Mouse (Mus musculus) forelimb bud, embryonic 11.5 days (tissue): ENCODE data around the gene Snd1.

ENCODE experiments used
- DNase-seq: peaks from one replicate; pipeline ENCODE4 v3.0.0-alpha.2; 2012; ENCODE audit warnings: low read depth, low spot score

Gene Snd1

GRCm38 (mm10) chr6:28974498-28974897 is 499.6 kb downstream of the Snd1 start:
- DNase-seq = no peak

DNA sequence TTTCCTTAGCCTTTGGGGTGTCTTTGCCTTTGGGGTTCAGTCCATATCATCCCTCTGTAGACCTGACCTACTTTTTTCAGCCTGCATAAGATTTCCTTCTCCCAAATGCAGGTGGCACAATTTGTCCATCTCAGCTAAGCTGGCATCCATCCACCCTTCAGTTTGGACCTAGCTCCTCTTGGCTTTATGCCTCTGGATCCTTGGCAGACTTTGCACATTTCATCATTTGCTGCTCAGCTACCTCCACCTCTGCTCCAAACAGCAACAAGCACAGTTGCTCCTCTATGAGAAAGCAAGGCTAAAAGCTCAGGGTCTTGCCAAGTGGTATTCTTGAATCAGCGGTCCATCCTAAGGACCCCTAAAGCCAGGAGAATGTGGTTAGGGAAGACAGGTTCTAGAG is 500.2 kb downstream of the Snd1 start:
- DNase-seq = no peak

DNA sequence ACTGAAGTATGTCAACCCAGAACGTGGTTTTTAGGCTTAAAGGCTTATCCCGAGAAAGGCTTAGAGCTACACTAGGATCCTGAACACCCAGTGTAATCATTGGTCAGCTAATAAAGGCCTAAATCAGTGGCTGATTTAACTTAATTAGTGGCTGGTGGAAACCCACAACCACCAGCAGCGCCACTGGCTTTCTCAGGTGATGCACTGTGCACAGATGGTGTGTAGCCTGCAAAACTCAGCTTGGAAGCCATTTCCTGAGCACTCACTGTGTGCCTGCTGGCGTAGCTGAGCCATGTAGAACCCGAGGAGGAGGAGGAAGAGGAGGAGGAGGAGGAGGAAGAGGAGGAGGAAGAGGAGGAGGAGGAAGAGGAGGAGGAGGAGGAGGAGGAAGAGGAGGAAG is 503.1 kb downstream of the Snd1 start:
- no peak for DNase-seq

DNA sequence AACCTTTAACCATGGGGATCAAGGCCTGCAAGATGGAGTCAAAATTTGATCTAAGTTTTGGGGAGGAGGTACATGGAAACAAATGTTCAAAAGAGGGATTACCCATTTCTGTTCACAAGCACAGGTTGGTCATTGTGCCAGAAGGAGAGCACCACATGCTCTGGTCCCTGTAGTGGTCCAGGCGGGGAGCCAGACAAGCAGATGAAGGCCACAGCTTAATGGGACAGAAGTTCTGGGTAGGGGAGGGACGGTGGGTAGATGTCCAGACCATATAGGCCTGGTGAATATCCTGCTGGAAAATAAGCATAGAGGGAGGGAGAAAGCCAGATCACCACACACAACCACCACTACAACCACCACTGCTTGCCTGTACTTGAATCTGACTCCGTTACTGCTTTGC is 503.9 kb downstream of the Snd1 start:
- DNase-seq = no peak

GRCm38 (mm10) chr6:28979586-28979985 is 504.6 kb downstream of the Snd1 start:
- DNase-seq = no peak

- DNase-seq = no peak
Observed at GRCm38 (mm10) chr6:28980219-28980618, 505.3 kb downstream of the Snd1 start.

- peak; percentile 59 for DNase-seq
Observed at GRCm38 (mm10) chr6:28980750-28981584, 506.0 kb downstream of the Snd1 start.

GRCm38 (mm10) chr6:28981585-28981948 is 506.6 kb downstream of the Snd1 start:
- no peak for DNase-seq

DNA sequence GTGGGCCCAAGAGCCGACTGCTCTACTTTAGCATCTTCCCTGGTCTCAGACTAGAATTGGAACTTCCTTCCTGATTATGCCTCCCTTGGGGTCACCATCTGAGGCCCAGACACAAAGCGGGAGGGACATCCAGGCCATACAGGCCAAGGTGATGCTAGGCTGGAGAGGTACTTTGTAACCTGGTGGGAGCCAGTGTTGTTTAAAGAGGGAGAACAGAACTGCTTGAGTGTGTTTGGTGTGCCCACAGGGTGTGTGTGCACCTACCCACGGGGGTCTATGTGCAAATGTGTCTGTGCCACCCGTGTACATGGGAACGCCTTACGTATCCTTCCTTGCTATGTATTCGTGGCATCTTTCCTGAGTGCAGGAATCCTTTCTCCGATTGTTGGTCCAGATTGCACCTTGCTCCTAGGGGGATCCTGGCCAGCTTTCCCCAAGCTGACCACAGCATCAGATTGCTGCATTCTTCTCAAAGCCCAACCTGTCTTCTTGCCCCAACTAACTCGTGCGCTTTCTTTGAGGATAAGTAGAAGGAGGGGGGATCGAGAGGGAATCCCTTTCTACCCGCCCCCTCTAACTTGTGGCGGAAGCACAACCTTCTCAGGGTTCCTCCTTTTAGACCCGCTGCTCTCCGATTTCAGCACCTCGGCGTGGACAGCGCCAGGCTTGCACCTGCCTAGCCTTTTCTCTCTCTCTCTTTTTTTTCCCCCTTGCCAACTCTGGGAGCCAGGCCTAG is 507.2 kb downstream of the Snd1 start:
- peak; percentile 84 for DNase-seq

DNA sequence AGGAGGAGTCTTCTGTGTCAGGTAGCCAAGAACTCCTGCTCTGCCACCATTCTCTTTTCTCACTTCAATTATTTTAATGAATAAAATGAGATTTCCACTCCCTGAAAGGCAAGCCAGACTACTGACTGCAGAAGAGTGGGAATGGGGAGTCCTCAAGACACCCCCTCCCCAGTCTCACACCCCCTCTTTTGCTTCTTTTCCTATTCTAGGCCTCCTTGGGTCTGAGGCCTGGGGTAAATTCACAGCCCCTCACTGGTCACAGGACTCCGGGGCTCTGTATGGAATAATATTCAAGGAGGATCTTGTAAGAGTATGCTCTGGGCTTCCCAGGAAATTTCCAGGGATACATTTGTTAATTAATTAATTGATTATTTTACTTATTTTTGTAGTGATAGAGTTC is 507.9 kb downstream of the Snd1 start:
- DNase-seq = no peak
